Mouse (Mus musculus): ENCODE data around the gene Rfpl4b.

DNA sequence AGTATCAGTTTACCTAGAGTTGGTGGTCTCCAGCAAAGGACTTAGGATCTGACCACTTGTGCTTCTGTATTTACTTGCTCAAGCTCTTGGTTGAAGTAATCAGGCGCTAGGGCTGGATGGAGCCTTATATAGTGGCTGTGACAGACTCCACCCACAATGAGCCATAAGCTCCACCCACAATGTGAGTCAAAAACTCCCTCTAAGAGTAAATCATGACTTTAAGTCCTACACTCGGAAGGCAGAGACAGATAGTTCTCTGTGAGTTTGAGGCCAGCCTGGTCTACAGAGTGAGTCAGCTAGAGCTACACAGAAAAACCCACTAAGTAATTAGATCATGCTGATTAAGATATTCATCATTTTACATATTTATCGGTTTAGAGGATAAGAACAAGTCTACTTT is at the start of gene Rfpl4b:
- TF ChIP-seq CTCF (IDR thresholded peaks at IDR 0.05) (no peak), EP300 (IDR thresholded peaks at IDR 0.05) (no peak)

Measured in lung, postnatal 0 days (tissue).